Mouse (Mus musculus) inflammation-experienced regulatory T-cells, adult 16 weeks (primary cell): Measurements from ENCODE around the gene Bsnd. TPM values are rescaled to one million over a fixed set of nuclear protein-coding genes. Genes with fewer than 3 reads are reported as not detected.

ENCODE experiments used
- polyA plus RNA-seq: library from polyadenylated mRNA; unstranded; fragments of 100-300 nt; shearing (Covaris generic); gene quantifications from one replicate; pipeline ENCODE4 v1.2.1, GENCODE M21; 2017

The Bsnd gene
- polyA plus RNA-seq = not detected

DNA sequence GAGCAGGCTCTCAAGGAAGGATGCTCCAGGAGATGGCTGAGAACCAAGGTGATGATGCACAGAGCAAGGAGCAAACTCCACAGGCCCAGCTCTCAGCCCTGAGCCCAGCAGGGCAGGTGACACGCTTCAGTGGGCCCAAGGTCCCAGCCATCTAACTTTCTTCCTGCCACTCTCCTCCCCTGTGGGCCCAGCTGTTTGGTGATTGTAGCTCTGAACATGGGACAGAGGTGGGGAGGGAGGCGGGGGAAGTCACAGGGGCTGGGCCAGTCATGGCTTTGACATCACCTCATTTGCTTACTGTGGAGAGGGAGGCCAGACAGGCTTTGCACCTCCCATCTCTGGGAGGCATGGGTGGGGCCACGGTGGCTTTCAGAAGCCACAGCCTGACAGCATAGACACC lies at the start of gene Bsnd:
Gene Bsnd, minus strand, starts transcription at position 168 of the 400 bp plus-strand sequence.

Other genes with a start within 250 kb of the Bsnd start
- 10.1 TPM for gene Usp24, start 176.1 kb downstream of the Bsnd start, polyA plus RNA-seq
- gene Pcsk9, start 28.0 kb downstream of the Bsnd start, polyA plus RNA-seq = not detected
- 1.1 TPM for gene Dhcr24, start 68.8 kb upstream of the Bsnd start, polyA plus RNA-seq
- not detected for gene Lexm, start 125.0 kb upstream of the Bsnd start, polyA plus RNA-seq
- gene Ttc22, start 130.1 kb upstream of the Bsnd start, polyA plus RNA-seq = not detected
- gene Pars2, start 158.8 kb upstream of the Bsnd start, polyA plus RNA-seq = 15.3 TPM
- 86.3 TPM for gene Ttc4, start 186.7 kb upstream of the Bsnd start, polyA plus RNA-seq
- gene Mroh7, start 238.6 kb upstream of the Bsnd start, polyA plus RNA-seq = 0.13 TPM
- not detected for gene Fam151a, start 241.6 kb upstream of the Bsnd start, polyA plus RNA-seq